Mouse (Mus musculus) ES-Bruce4 (cell line): ENCODE results near the gene Mon2. TPM values are rescaled to one million over a fixed set of nuclear protein-coding genes. Genes with fewer than 3 reads are reported as not detected.

Experiments
- H3K27ac ChIP-seq: 2 replicates; pipeline ENCODE4 v1.5.1; 2012; ENCODE audit warnings: low read length, inconsistent platforms; ENCODE audit not compliant: insufficient read depth
- H3K27me3 ChIP-seq: 2 replicates; pipeline ENCODE4 v1.6.1; 2012; ENCODE audit warnings: mild to moderate bottlenecking, low read length, inconsistent platforms; ENCODE audit not compliant: control insufficient read depth, poor library complexity, insufficient read depth, severe bottlenecking
- H3K36me3 ChIP-seq: 2 replicates; pipeline ENCODE4 v1.6.1; 2012; ENCODE audit warnings: inconsistent platforms, mild to moderate bottlenecking, low read length, moderate library complexity; ENCODE audit not compliant: control insufficient read depth, poor library complexity, insufficient read depth, severe bottlenecking
- H3K4me1 ChIP-seq: one replicate; pipeline ENCODE4 v1.8.1; 2011; ENCODE audit warnings: low read length; ENCODE audit not compliant: control insufficient read depth, insufficient read depth
- H3K4me3 ChIP-seq: 2 replicates; pipeline ENCODE4 v1.5.1; 2011; ENCODE audit warnings: low read depth, mild to moderate bottlenecking, low read length
- H3K9ac ChIP-seq: 2 replicates; pipeline ENCODE4 v1.6.1; 2012; ENCODE audit warnings: low read depth, mild to moderate bottlenecking, inconsistent platforms; ENCODE audit not compliant: poor library complexity, severe bottlenecking
- H3K9me3 ChIP-seq: replicated peaks from 2 replicates; pipeline ENCODE4 v1.6.1; 2012; ENCODE audit warnings: mild to moderate bottlenecking, low read length, inconsistent platforms; ENCODE audit not compliant: control insufficient read depth, poor library complexity, insufficient read depth, severe bottlenecking
- CTCF ChIP-seq: IDR thresholded peaks from one replicate; pipeline ENCODE4 v1.8.1; 2011; ENCODE audit warnings: low read depth, low read length
- EP300 ChIP-seq: IDR thresholded peaks from 2 replicates; pipeline ENCODE4 v1.6.1; 2011; ENCODE audit warnings: low read depth, low read length; ENCODE audit not compliant: insufficient read depth
- POLR2A ChIP-seq: IDR thresholded peaks from one replicate; pipeline ENCODE4 v1.8.1; 2011; ENCODE audit warnings: low read length; ENCODE audit not compliant: insufficient read depth
- polyA plus RNA-seq: library from polyadenylated mRNA; stranded (reverse); fragments of >200 nt; gene quantifications from 2 replicates; pipeline ENCODE4 v1.2.4, GENCODE M21; 2011; ENCODE audit warnings: low read depth; ENCODE audit not compliant: missing spikeins, insufficient read depth, insufficient read length

The Mon2 gene
- polyA plus RNA-seq, 1 experiment = 48.4 TPM

DNA sequence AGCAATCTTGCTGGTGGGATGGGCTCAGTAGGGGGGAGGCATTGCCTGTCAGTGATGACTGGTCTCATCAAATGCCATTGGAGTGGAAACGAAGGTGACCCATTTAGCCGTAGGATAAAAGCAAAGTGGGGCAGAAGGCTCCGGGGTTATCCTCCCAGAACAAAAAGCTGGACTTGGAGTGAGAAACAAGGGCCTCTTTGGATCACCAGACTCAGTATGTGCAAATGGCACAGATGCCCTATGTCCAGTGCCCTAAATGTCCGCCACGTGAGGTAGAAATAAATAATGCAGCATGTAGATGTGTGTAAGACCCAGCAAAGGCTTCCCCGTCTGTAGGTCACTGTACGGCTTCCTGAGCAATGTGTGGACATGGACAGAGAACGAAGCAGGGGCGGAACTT, 113.7 kb downstream of the Mon2 start:
- Histone ChIP-seq H3K27ac (no peak overlapping the region), H3K36me3 (no peaks in the 10 kb centered on the region), H3K27me3 (no peaks in the 10 kb centered on the region), H3K4me1 (peaks cover 2% of the 10 kb centered on the region), H3K9ac (no peak overlapping the region), H3K9me3 (no peaks in the 10 kb centered on the region), H3K4me3 (no peak overlapping the region)
- no peak for TF ChIP-seq CTCF
- TF ChIP-seq POLR2A = no peak
- no peak for TF ChIP-seq EP300

DNA sequence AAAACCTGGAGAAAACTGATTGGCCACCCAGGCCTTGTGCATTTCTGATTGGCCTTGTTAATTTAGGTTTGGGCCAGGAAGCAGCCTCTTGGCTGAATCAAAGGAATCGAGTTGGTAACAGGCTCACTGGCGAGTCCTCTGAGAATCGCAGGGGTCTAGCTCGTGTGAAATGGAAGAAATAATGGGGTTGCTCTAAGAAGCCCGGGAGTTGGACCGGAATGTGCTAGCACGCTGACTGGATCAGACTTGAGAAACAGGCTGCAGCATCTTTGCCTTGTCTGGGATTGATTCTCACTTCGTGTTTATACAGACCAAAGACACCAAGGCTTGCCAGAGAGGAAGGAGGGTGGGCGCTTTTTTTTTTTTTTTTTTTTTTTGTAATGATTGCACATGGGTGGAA, 114.8 kb downstream of the Mon2 start:
- TF ChIP-seq CTCF = no peak
- no peak for TF ChIP-seq EP300
- TF ChIP-seq POLR2A = no peak
- no peaks in the 10 kb centered on the region for H3K9me3 ChIP-seq
- peaks cover 2% of the 10 kb centered on the region for H3K4me1 ChIP-seq
- H3K27ac ChIP-seq = no peak overlapping the region
- no peak overlapping the region for H3K9ac ChIP-seq
- H3K27me3 ChIP-seq = no peaks in the 10 kb centered on the region
- H3K4me3 ChIP-seq = no peak overlapping the region
- no peaks in the 10 kb centered on the region for H3K36me3 ChIP-seq

DNA sequence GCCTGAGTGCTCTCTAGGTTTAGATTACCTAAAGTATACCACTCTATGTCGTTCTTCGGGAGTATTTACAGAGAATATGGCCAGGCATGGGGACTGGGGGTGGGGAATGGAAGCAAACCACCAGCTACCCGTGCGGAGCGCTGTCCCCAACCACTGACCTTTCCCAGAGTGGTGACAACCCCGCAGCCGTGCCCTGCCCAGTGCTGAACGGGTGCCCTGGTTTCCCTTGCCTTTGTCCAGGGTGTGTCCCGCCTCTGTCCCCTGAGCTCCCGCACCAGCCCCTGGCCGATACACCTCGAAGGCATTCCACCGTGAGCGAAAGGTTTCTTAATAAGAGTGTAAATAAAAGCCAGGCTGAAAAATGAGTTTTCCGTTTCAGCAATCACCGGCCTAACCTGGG, 115.6 kb downstream of the Mon2 start:
- H3K27ac ChIP-seq = no peak overlapping the region
- H3K9me3 ChIP-seq = no peaks in the 10 kb centered on the region
- H3K4me3 ChIP-seq = no peak overlapping the region
- TF ChIP-seq EP300 (no peak), POLR2A (no peak), CTCF (no peak)
- H3K27me3 ChIP-seq = no peaks in the 10 kb centered on the region
- H3K9ac ChIP-seq = no peak overlapping the region
- no peaks in the 10 kb centered on the region for H3K36me3 ChIP-seq
- H3K4me1 ChIP-seq = peaks cover 2% of the 10 kb centered on the region

DNA sequence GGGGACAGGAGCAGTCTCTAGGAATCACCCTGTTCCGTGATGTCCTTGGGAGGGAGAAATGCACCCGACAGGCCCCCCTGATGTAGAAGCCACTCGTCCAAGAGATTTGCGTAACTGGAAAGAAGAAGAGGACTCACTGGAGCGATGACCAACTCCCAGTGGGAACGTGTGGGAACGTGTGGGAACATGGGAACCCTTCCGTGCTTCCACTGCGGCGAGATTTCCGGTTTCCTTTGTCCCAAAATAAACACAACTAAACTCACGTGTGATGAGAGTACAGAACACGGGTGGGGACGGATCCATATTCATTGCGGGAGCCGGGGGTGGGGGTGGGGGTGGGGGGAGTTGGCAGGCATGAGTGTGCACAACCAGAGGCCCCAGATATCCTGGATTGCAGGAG, 116.1 kb downstream of the Mon2 start:
- Histone ChIP-seq H3K9ac (no peak overlapping the region), H3K4me3 (no peak overlapping the region), H3K27ac (no peak overlapping the region), H3K27me3 (no peaks in the 10 kb centered on the region), H3K9me3 (no peaks in the 10 kb centered on the region), H3K4me1 (peaks cover 2% of the 10 kb centered on the region), H3K36me3 (no peaks in the 10 kb centered on the region)
- no peak for TF ChIP-seq EP300
- no peak for TF ChIP-seq CTCF
- TF ChIP-seq POLR2A = no peak

DNA sequence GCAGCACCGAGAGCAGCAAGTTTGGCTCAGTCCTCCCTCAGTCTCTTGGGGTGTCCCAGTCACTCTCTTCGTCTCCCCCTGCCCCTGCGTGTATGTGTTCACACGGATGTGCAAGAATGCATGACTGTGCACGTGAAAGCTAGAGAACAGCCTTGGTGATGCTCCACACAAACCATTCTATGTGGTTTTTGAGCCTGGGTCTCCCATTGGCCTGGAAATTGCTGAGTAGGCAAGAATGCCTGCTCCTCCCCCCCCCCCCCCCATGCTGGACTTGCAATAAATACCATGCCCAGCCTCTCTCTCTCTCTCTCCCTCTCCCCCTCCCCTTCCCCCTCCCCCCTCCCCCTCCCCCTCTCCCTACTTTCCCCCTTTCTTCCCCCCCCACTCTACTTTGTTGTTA, 117.6 kb downstream of the Mon2 start:
- Histone ChIP-seq H3K36me3 (no peaks in the 10 kb centered on the region), H3K27ac (no peak overlapping the region), H3K27me3 (no peaks in the 10 kb centered on the region), H3K9ac (no peak overlapping the region), H3K4me1 (no peaks in the 10 kb centered on the region), H3K9me3 (no peaks in the 10 kb centered on the region), H3K4me3 (no peak overlapping the region)
- TF ChIP-seq POLR2A (no peak), CTCF (no peak), EP300 (no peak)

DNA sequence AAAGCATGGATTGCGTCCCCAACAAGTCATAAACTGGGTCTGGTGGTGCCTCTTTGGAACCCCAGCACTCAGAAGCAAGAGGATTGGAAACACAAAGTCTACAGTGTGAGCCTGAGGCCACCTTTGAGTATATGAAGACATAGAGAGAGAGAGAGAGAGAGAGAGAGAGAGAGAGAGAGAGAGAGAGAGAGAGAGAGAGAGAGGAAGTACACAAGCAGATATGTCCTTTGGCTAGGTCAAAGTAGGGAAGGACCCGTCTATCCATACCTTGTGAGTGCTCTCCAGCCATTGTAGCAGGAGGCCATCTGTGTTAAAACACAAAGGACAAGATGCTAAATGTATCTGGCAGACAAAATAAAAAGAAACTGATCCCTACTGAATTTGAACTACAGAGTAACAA, 118.4 kb downstream of the Mon2 start:
- TF ChIP-seq POLR2A = no peak
- TF ChIP-seq EP300 = no peak
- no peak for TF ChIP-seq CTCF
- H3K36me3 ChIP-seq = no peaks in the 10 kb centered on the region
- no peaks in the 10 kb centered on the region for H3K9me3 ChIP-seq
- H3K27ac ChIP-seq = no peak overlapping the region
- no peak overlapping the region for H3K4me3 ChIP-seq
- no peak overlapping the region for H3K9ac ChIP-seq
- H3K4me1 ChIP-seq = no peaks in the 10 kb centered on the region
- no peaks in the 10 kb centered on the region for H3K27me3 ChIP-seq

DNA sequence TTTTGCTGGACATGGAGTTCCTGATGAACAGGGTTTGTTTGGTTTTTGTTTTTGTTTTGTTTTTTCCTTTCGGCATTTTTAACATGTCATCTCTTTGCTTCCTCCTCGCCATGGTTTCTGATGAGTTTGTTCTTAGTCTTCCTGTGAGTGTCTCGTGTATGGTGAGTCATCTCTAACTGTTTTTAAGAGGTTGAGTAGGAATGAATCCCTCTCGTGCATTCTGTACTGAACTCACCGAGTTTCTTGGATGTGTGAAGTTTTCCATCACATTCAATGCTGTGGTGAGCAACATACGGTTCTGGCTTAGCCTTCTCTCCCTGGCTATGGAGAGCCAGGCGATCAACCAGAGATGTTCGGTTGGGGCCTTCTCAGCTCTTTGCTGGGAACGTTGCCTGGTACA, 122.7 kb downstream of the Mon2 start:
- H3K9me3 ChIP-seq = no peaks in the 10 kb centered on the region
- H3K4me3 ChIP-seq = no peak overlapping the region
- H3K27me3 ChIP-seq = no peaks in the 10 kb centered on the region
- no peak overlapping the region for H3K27ac ChIP-seq
- H3K9ac ChIP-seq = no peak overlapping the region
- H3K36me3 ChIP-seq = no peaks in the 10 kb centered on the region
- TF ChIP-seq CTCF (no peak), POLR2A (no peak), EP300 (no peak)
- no peaks in the 10 kb centered on the region for H3K4me1 ChIP-seq
